Mouse (Mus musculus) frontal cortex, postnatal 10 days (tissue): ENCODE measurements around the gene Gm49721.
"Not testable (repeated sequence)": the region's sequence is repeated elsewhere in the genome, so short reads cannot be mapped to it uniquely, and the experiment has no call there.

Experiments used
- DNase-seq, 2 experiments: peaks; one replicate each; pipeline ENCODE4 v3.0.0; 2022; ENCODE audit warnings: low spot score in 2 of 2, mixed read lengths in 1 of 2

The Gm49721 gene

DNA sequence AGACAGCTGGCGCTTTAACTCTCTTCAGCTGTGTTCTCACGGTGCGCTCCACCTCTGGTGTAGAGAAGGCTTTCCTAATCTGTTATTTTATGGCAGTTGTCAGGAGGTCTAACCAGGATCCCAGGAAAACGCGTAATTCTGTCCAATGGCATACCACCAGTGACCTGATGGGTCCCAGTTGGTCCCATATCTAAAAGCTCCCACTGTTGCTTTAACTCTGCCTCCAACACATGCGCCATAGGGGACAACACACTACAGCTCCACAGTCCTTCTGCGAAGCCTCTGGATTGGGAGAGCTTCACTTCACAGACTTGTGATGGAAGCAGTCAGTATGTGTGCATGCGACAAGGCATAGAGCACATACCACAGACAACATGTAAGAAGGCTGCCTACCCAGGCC is 1.4 kb downstream of the Gm49721 start:
- DNase-seq: not testable (repeated sequence)

DNA sequence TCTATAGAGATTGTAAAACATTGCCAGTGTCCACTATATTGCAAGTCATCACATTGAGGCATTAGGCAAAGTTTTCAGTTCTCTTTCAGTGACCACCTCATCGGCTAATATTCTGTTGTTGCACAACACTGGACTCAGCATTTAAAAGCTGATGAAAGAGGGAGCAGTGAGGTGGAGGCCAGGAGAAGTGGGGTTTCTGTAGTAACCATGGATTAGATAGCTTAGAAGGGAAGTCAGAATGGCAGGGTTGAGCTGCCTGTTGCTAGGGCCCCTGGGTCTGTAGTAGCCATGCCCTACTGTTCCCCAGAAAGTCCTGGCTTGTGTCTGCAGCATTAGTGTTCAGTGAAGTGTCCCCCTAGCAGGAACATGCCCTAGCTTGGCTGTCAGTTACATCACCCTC is 7.4 kb downstream of the Gm49721 start:
- DNase-seq: not testable (repeated sequence)

DNA sequence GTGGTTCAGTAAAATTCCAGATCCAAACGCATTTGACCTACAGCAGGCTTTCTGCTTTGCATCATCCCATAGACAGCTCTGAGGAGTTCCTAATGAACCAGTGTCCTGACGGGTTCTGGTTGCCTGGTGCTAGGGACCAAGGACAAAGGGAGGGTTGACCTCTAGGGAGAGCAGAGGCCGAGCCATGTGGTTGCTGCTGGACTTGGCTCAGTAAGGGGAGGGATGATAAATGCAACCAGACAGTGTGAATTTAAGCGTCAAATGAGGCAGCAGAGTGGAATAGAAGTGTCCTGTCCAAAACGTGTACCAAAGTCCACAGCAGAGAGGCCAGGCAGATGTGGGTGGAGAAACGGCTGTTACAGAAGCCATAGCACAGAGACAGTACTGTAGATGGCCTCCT is 16.8 kb downstream of the Gm49721 start:
- not testable (repeated sequence) for DNase-seq

DNA sequence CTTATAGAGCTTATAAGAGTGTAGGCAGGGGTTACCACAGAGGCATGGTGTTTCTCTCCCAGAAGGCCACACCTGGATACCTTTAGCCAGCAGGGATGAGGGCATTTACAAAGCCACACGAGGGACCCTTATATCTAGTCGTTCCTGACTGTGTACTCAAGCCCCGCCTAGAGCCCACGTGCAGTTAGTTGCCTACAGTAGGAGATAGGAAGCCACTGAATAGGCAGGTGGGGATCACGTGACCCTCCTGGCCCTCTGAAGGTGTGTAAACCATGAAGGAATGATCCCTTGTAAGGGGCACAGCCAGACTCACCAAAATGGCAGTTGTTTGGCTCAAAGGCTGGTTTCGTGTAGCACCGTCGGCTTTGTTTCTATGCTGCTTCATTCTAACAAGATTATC is 18.1 kb downstream of the Gm49721 start:
- DNase-seq: not testable (repeated sequence)

DNA sequence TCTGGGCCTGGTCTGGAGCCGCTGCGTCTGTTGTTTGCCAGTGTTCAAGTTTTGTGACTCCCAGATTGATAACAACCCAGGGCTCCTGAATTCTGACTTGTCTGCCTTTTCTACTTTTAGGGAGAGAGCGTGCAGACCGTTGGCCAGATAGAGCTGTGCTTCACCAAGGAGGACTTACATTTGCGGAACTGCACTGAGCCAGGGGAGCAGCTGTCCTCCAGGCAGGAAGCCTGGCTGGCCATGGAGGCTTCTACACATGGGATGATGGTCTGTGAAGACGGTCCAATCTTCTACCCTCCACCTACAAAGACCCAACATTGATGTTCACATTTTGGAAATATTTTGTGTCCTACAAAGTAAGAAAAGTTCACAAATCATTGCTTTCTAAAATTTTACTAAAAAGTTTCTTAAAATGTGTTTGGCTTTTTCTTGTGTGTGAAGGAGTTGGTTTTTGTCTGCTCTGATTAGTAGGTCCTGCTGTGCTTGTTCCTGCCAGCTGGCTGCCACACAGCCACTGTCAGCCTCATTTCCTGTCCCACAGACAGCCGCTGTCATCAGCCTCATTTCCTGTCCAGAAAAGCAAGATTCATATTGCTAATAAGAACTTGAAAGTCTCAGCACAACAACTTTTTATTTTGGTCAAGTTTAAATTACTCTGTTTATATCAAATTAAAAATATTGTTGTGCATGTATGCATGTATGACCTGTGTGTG is 19.2 kb downstream of the Gm49721 start:
- DNase-seq: not testable (repeated sequence)

DNA sequence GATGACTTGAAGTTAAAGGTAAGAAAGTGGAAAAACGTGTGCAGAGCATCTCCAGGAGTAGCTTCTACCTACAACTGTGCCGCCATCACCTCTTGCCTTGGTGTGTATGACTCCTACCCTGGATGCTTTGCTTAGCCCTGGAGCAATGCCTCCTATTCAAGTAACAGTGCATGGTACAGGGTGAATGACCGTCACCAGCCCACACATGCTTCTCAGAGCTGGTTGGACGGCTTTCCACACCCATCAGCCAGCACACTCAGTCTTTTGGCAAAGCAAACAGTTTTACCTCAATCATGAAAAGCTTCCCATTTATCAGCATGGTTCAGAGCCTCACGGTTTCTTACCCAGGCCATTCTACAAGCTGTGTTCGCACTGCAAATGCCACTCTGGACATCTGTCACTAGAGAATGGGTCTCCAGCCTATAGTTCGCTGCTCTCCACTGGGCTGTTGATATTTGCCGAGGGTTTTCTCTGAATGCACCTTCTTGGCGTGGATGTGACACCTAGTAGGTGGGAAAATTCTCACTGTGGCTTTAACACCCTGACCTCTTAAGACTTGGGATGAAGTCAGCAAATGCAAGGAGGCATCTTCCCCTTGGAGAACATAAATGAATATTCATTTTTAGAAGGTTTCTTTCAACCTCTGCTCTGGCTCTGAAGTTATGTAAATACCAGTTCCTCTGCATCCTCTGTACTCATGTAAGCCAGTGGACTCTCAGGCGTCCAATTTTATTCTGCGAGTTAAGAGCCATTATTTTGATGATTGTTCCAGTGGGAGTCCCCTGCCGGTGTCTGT is 23.3 kb downstream of the Gm49721 start:
- DNase-seq: not testable (repeated sequence)

DNA sequence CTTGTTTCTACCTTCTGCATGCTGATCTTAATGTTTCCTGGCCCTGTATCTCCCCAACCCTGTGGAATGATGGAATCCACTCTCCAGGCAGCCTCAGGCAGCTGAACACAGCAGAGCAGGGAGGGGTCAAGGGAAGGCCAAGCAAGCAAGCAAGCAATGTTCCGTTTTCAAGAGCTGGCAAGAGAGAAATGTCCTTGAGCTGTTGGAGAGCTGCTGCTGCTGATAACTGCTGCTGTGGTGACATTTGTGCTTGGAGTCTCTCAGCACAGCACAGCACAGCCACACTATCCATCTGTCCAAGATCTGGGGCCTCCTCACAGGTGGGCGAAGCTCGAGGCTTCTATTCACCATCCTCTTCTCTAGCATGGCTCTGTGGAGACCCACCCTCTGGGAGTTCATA is 24.7 kb downstream of the Gm49721 start:
- DNase-seq: not testable (repeated sequence)

DNA sequence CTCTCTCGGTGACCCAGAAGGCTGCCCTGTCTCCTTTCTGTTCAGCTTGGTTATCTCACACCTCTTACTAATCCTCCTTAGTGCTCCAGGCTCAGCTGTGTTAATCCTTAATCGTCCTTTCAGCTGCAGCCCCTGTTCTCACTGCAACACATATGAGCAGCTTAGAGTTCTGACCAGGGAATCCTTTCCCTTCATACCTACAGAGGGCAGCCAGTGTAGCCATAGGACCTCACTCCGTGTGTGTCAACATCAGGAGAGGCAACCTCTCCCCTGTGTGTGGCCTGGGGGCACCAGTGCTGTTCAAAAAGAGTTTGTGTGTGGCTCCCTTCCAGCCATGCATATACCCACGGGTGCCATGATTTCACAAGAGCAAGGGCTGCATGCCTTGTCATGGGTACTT is 26.9 kb downstream of the Gm49721 start:
- not testable (repeated sequence) for DNase-seq

DNA sequence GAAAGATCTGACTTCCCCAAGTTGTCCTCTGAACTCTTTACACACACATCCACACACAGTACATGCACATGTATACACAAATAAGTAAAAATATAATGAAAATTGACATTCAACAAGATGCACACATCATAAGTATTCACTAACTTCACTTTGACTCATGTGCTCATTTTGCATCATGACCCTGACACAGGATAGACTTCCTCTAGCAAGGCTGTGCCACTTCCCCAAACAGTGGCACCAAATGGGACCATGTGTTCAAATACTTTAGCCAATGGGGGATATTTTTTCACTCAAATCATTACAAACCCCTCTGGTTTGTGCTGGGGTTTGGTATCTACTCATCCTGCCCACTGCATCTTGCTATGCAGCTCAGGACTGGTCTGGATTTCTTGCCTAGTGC is 30.2 kb downstream of the Gm49721 start:
- not testable (repeated sequence) for DNase-seq

DNA sequence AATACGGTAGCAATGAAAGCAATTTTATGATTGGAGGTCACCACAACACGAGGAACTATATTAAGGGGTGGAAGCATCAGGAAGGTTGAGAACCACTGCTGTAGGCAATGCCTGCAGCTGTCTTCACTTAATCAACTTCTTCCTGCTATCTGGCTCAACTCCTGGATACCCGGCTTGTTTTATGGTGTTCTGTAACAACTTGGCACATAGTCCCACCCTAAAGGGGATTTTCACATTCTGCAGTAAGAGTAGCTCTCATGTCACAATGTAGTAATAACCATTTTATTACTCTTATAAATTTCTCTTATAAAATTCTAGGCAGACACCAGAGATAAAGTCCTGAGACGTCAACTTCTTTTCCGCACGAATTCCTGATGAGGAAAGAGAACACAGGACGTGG is 30.7 kb downstream of the Gm49721 start:
- DNase-seq: not testable (repeated sequence)

DNA sequence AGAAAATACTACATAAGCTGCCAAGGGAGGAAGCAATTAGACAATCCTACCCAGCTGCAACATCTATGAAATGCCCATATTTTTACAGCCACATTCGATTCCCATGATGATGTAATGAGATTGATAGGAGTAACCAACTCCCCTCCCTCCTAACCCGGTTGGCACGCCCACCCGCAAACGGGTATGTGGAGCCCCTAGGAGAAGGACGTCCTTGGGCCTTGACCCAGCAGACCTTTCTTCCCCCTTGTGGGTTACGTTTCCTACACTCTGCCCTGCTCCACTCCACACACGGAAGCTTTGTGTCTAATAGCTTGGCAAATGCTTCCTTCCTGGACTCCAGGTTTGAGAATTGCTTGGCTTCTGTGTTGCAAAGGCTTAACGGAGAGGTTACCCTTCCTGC is 31.2 kb downstream of the Gm49721 start:
- DNase-seq: not testable (repeated sequence)

DNA sequence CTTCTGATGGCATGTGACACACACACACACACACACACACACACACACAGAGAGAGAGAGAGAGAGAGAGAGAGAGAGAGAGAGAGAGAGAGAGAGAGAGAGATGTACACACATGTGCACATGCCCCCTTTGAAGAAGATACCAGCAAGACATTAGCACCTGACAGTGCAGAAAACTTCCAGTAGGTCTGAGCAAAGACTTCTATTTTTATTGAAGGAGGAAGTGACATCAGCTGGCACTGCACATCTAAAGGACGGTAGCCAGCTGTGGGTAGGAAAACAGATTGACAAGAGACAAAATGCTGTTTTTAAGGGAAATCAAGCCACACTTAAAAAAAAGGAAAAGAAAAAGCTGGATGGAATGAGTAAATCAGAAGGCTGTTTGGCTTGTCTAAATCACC is 35.5 kb downstream of the Gm49721 start:
- not testable (repeated sequence) for DNase-seq

DNA sequence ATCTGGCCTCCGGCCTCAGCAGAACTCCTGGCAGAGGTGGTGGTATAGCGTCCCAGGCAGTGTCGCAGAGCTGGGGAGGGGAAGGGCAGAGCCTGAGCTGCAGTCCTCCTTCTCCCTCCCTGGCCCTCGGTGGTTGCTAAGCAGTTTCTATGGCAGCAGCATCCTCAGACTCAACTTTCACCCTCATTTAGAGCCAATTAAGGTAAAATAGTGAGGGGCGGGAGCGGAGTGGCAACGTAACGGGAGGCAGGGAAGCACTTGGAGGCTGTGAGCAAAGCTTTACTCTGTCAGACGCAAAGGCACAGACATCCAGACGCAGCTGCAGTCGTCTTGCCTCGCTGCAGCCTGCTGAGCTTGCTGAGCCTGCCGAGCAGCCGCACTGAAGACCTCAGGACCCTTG is 46.6 kb downstream of the Gm49721 start, which contains the start of gene Gm1604a:
TSS of gene Gm1604a (plus strand) at position 312 of the 400 bp plus-strand sequence.
- DNase-seq: peak; percentile 30 to 32

DNA sequence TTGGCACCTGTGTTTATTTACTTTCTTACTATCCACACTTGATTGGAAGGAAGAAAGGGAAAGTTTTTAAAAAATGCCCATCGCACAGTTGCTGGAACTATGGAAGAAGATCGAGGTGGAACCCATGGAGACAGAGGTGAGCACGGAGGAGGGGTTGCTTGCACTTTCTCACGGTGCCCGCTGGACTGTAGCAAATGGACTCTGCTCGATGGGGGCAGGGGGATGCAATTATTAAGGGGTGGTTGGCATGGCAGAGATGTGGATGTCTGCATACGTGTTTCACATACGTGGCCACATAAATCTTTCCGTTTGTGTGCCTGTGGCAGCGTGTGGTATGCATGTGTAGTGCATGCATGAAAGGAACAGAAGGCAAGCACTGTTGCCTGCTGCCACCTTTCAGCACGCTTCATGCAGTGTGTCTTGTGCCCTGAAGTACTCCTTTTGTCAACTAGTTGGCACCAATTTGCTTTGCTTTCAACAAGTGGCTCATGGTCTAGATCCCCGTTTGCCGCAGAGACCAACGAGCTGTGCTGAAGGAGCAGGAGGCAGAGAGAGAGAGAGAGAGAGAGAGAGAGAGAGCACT is 47.2 kb downstream of the Gm49721 start:
- not testable (repeated sequence) for DNase-seq

DNA sequence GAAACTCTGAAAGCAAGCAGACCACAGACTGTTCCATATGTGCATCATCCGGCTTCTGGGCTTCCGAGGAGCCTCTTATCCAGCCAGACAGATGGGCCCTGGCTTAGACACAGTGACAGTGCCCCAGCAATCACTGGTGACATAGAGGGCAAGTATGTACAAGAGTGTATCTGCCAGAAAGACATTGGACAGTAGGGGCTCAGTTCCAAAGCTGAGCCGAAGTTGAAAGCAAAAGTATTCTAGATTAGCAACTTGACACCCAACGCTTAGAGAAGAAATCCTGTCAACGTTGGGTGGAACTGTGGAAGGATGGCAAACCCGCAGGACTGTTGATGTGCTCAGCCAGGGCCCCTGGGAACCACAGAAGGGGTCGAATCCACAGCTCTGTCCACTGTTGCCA is 51.5 kb downstream of the Gm49721 start:
- DNase-seq: not testable (repeated sequence)

DNA sequence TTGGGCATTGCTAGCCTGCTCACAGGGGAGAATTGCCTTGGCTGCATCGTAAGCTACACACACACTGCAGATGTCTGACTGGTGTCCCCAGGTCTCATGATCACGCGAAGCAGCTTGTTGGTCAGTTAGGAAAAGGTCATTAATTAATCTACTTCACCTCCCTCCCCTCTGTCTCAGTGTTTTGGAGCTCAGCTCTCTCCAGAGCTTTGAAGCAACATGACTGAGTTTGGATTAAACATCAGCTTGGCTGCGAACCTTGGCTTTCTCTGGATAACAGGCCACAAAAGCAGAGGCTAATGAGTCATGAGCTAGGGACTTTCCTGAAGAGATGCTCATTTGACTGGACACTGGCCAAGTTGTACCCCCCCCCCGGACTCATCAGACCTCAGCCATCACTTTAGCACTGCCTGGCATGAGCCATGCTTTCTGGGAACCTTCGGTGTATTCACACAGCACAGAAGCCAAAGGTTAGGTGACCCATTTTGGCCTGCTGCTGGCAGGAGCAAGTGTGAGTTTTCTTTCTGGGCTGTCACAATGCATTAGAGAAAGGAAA is 52.0 kb downstream of the Gm49721 start:
- DNase-seq: not testable (repeated sequence)

DNA sequence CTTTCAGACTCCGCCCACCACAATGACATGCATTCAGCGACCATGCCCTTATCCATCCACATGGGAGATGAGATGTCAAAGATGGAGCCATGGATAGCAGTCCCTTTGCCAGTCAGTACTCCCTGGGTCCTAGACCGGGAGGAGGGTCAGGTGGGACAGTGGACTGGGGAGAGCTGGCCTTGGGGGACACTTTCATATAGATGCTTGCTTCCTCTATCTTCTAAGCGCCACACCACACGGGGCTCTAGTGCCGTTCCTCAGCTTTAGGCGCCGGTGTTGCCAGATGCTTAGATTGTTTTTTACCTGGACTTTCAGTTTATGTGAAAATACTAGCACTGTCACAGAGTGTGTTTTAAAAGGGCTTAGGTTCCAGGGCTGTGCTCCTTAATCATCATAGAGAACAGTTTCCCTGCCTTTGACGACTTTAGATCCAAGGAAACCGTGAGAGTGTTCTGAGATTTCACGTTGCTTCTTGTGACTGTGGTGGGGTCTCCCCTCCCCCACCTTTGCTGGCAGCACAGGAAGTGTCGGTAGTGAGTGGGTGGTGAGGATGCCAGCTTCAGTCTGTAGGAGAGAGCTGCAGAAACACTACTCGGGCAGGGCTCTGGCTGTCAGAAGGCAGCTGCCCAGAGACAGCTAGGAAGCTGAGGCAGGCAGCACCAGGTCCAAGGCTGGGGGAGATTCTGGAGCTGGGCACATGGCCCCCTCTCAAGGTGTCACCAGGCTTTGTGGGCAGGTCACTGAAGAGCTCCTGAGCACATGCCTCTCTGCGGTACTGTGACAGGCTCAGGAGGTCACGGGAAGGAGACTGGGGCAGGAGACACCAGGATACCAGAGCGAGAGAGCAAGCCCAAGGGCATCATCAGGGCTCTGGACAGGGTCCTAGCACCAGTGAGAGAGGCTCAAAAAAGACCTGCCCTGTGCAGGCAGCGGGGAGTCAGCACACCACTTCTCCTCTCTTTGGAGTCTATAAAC is 54.8 kb downstream of the Gm49721 start:
- not testable (repeated sequence) for DNase-seq

DNA sequence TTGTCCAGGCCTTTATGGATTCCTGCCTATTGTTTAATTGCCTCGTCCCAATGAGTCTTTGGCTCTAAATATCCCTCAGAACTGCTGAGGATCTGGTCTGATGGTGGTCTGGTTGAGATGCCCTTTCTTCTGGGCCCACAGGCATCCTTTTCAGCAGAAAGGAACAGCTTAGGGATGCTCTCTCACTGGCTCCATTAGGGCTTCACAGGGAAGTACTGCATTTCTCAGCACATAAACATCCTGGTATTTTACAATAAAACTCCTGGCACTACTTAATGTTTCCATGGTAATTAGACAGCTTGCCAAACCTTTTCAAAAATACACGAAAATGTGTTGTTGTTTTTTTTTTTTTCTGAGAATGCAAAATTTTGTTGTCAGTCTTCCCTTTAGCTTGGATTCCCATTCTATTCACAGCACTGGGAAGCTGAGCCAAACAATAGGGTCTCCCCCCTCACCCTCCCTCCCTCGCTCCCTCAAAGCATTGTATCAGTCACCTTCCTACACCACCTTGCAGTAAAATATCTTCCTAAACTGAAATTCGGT is 90.4 kb downstream of the Gm49721 start:
- DNase-seq: not testable (repeated sequence)

DNA sequence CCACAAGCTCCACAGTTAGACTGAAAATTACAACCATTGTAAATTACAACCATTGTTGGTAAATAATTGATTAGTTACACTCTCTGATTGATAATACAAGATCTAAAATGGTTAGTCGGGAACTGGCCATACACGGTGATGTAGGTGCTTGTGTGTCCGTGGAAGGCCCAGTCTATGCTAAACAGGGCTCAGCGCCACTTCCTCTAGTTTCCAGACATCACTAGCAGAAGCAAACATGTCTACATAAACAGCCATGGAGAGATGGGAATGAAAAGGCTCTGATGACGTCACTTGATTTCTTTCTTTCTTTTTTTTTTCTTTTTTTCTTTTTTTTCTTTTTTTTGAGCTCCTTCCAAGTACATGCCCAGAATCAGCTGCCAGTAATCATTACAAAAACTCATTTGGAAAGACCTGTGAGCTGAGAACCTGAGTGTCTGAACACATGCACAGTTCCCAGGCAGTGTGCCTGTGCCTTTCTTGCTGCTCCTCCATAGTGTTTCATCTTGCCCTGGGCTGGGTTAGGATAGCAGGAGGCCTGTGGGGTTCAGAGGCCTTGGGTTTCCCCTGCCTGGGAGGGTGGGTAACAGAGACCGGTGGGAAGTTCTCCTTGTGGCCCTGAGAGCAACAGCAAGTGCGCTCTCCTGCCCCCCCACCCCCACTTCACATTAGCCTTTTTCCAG is 91.0 kb downstream of the Gm49721 start:
- DNase-seq: not testable (repeated sequence)

DNA sequence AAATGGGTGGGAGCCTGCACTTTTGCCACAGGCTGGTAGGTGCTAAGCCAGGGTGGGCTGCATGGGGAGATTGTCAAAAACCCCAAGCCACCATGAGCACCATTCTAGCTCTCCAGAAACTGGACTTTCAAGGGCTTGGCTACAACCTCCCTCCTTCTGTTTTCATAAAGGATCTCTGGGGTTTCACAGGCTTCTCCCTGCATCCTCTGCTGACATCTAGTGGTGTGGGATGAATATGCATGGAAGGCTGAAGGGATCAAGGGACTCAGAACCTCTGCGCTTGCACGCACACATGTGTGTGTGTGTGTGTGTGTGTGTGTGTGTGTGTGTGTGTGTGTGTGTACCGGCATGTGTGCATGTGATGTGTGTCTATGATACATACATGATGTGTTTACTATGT is 95.8 kb downstream of the Gm49721 start:
- peak in 1 of 2 experiments; percentile 21 for DNase-seq
